Mouse (Mus musculus): ENCODE data around the gene Pcbp3.

DNA sequence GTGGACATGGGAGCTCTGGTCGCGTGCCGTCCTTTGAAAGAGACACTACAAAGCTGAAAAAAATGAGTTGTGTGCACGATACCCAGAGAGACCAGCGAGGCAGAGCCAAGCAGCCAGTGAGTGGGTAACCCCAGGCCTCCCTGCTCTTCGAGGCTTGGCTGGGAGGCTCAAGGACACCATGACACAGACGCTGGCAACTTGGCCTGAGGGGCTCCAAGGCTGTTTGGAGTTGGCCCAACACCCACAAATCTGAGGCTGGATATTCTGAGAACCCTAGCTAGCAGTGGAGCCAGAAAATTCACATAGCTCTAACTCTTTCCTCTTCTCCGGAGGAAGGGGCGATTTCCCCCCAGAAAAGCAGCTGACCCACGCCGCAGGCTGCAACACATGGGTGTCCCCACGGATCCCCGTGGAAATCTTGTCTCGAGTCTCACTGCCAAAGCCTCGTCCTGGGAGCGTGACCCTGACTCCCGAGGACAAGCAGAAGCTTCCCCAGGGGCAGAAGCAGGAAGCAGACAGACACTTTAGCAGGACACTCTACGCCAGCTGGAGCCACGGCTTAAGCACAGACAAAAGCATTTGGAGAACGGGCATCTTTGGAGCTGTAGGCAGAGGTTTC is 230.0 kb downstream of the Pcbp3 start:
- no peak for TF ChIP-seq TAL1 (IDR thresholded peaks at IDR 0.05; ENCODE audit: low read length)
- no peak for TF ChIP-seq GATA1 (IDR thresholded peaks at IDR 0.05; ENCODE audit: low read length)

Data from erythroblast, embryonic 14.5 days (primary cell).